Mouse (Mus musculus) forebrain, embryonic 16.5 days (tissue): ENCODE data around the gene Gigyf2. TPM values are rescaled to one million over a fixed set of nuclear protein-coding genes. Genes with fewer than 3 reads are reported as not detected.
A peak's percentile ranks its signal among the peaks of the same experiment; 100 is the strongest.
"Not testable (repeated sequence)": the region's sequence is repeated elsewhere in the genome, so short reads cannot be mapped to it uniquely, and the experiment has no call there.

ENCODE experiments used
- ATAC-seq: fragments of 200-750 bp; cut with Nextera tagmentation; 2 replicates; pipeline ENCODE4 v1.8.0; 2017; ENCODE audit warnings: mild to moderate bottlenecking, moderate library complexity
- H3K27ac ChIP-seq: fragments of 300-500 bp; sonication (generic); 2 replicates; pipeline ENCODE4 v1.5.1; 2014; ENCODE audit warnings: low read length, control low read depth
- H3K27me3 ChIP-seq: fragments of 300-500 bp; sonication (generic); replicated peaks from 2 replicates; pipeline ENCODE4 v1.6.1; 2014; ENCODE audit warnings: low read length; ENCODE audit not compliant: control insufficient read depth, insufficient read depth
- H3K36me3 ChIP-seq: fragments of 300-500 bp; sonication (generic); 2 replicates; pipeline ENCODE4 v1.6.1; 2014; ENCODE audit not compliant: control insufficient read depth, insufficient read depth
- H3K4me1 ChIP-seq: fragments of 300-500 bp; sonication (generic); replicated peaks from 2 replicates; pipeline ENCODE4 v1.6.1; 2014; ENCODE audit warnings: low read length; ENCODE audit not compliant: control insufficient read depth, insufficient read depth
- H3K4me2 ChIP-seq: fragments of 300-500 bp; sonication (generic); 2 replicates; pipeline ENCODE4 v1.6.1; 2014; ENCODE audit warnings: mild to moderate bottlenecking, low read length, control low read depth
- H3K4me3 ChIP-seq: fragments of 300-500 bp; sonication (generic); replicated peaks from 2 replicates; pipeline ENCODE4 v1.5.1; 2014; ENCODE audit warnings: mild to moderate bottlenecking, low read length, control low read depth
- H3K9ac ChIP-seq: fragments of 300-500 bp; sonication (generic); replicated peaks from 2 replicates; pipeline ENCODE4 v1.6.1; 2014; ENCODE audit warnings: low read depth, low read length, control low read depth
- H3K9me3 ChIP-seq: fragments of 300-500 bp; sonication (generic); 2 replicates; pipeline ENCODE4 v1.6.1; 2016; ENCODE audit warnings: low read length; ENCODE audit not compliant: control insufficient read depth
- WGBS: fragments of 180-500 bp; shearing (Covaris S2); extraction: QIAGEN DNeasy Blood & Tissue Kit; methylation state at CpG from one replicate; pipeline ENCODE4 v1.1.7; 2014; 5-methylcytosine and 5-hydroxymethylcytosine counted together
- polyA plus RNA-seq: library from polyadenylated mRNA; unstranded; fragments of >200 nt; fragmentation: Nextera tagmentation; extraction: Ambion mirVana; gene quantifications from 2 replicates; pipeline ENCODE4 v1.2.1, GENCODE M21; 2015

The Gigyf2 gene
- polyA plus RNA-seq, 1 experiment from 2014 or later, result 70.1 TPM

DNA sequence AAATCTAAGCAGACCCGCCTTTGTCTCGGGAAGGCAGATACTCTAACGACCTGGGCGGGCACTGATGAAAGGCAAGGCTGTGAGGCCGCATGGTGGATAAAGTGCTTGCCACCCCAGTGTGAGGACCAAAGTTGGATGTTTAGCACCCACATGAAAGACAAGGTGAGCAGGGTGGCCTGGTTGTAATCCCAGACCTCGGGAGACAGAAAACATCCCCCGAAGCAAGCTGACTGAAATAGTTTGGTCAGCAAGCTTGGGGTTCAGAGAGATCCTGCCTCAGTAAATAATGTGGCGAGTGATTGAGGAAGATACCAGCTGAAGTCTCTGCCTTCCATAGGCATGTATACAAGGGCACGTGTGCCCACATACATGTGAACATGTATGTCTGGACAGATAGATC, 140.7 kb downstream of the Gigyf2 start:
- Histone ChIP-seq H3K4me2 (no peak overlapping the region), H3K9ac (no peak overlapping the region), H3K4me3 (no peak overlapping the region), H3K27me3 (no peaks in the 10 kb centered on the region), H3K4me1 (no peaks in the 10 kb centered on the region), H3K36me3 (no peaks in the 10 kb centered on the region), H3K9me3 (no peaks in the 10 kb centered on the region), H3K27ac (no peak overlapping the region)
- no peak for ATAC-seq
- WGBS, result 68% methylated on average over 9 of the region's 9 CpGs

DNA sequence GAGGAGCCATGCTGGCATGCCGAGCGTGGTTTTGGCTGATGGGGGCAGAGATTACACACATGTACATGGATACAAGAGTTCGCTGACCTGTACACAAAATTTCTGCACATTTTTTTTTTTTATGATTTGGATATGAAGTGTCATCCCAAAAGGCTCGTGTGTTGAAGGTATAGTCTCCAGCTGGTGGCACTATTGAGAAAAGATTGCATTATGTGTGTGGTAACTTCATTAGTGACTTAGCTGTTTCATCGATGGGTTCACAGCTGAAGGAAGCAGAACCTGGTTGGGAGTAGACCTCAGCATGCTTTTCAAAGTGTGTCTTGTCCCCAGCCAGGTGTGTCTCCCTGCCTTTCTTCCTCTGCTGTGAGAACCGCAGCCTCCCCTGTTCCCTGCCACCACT, 141.5 kb downstream of the Gigyf2 start:
- no peak overlapping the region for H3K9ac ChIP-seq
- ATAC-seq, result no peak
- H3K27ac ChIP-seq, result no peak overlapping the region
- H3K9me3 ChIP-seq, result no peaks in the 10 kb centered on the region
- H3K4me1 ChIP-seq, result no peaks in the 10 kb centered on the region
- H3K4me2 ChIP-seq, result no peak overlapping the region
- 76% methylated on average over 6 of the region's 6 CpGs for WGBS
- no peak overlapping the region for H3K4me3 ChIP-seq
- no peaks in the 10 kb centered on the region for H3K36me3 ChIP-seq
- H3K27me3 ChIP-seq, result no peaks in the 10 kb centered on the region

DNA sequence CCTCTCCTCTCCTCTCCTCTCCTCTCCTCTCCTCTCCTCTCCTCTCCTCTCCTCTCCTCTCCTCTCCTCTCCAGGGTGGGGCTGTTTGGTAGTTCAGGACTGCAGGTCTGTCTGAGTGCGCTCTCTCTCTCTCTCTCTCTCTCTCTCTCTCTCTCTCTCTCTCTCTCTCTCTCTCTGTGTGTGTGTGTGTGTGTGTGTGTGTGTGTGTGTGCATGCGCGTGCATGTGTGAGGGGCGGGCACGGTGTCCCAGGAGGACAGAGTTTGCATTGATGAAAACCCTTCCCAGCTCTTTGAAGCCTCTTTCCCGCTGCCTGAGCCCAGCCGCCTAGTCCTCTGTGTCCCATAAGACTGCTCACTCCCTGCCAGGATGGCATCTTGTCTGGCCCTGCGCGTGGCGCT, 143.2 kb downstream of the Gigyf2 start, which contains the start of gene Snorc:
TSS of gene Snorc (plus strand) at position 301 of the 400 bp plus-strand sequence.
- not testable (repeated sequence) for H3K27ac ChIP-seq, ATAC-seq, H3K4me3 ChIP-seq, H3K4me1 ChIP-seq, H3K27me3 ChIP-seq, H3K4me2 ChIP-seq, H3K36me3 ChIP-seq, H3K9me3 ChIP-seq, H3K9ac ChIP-seq
- 35% methylated on average over 10 of the region's 10 CpGs for WGBS

DNA sequence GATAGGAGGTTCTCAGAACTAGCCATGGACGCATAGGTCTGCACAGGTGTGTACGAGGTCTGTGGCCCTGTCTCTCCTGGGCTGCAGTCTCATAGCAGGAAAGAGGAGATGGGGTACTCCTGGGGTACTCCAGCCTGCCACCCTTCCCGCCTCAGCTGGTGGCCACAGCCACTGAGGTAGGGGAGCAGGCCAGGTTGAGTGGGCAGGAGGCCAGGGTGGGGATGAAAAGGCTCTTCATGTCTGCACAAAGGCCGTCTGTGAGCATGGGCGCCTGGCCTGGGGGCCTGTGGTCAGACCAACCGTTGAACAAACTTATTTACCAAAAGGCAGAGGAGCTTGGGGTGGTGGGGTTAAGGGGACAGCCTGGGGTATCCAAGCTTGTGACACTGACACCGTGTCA, 145.1 kb downstream of the Gigyf2 start:
- no peaks in the 10 kb centered on the region for H3K9me3 ChIP-seq
- no peak overlapping the region for H3K4me3 ChIP-seq
- peaks cover 9% of the 10 kb centered on the region for H3K4me1 ChIP-seq
- 75% methylated on average over 7 of the region's 7 CpGs for WGBS
- no peaks in the 10 kb centered on the region for H3K36me3 ChIP-seq
- H3K27ac ChIP-seq, result no peak overlapping the region
- peaks cover 8% of the 10 kb centered on the region for H3K27me3 ChIP-seq
- H3K4me2 ChIP-seq, result no peak overlapping the region
- ATAC-seq, result no peak
- H3K9ac ChIP-seq, result no peak overlapping the region

- no peak overlapping the region for H3K4me3 ChIP-seq
- 93% methylated on average over 7 of the region's 7 CpGs for whole genome bisulfite sequencing
- peaks cover 8% of the 10 kb centered on the region for H3K27me3 ChIP-seq
- no peak for ATAC-seq
- no peaks in the 10 kb centered on the region for H3K36me3 ChIP-seq
- H3K4me1 ChIP-seq, result peaks cover 9% of the 10 kb centered on the region
- no peak overlapping the region for H3K9ac ChIP-seq
- H3K27ac ChIP-seq, result no peak overlapping the region
- no peak overlapping the region for H3K4me2 ChIP-seq
- H3K9me3 ChIP-seq, result no peaks in the 10 kb centered on the region
Observed at GRCm38 (mm10) chr1:87472576-87472975, 145.8 kb downstream of the Gigyf2 start.

DNA sequence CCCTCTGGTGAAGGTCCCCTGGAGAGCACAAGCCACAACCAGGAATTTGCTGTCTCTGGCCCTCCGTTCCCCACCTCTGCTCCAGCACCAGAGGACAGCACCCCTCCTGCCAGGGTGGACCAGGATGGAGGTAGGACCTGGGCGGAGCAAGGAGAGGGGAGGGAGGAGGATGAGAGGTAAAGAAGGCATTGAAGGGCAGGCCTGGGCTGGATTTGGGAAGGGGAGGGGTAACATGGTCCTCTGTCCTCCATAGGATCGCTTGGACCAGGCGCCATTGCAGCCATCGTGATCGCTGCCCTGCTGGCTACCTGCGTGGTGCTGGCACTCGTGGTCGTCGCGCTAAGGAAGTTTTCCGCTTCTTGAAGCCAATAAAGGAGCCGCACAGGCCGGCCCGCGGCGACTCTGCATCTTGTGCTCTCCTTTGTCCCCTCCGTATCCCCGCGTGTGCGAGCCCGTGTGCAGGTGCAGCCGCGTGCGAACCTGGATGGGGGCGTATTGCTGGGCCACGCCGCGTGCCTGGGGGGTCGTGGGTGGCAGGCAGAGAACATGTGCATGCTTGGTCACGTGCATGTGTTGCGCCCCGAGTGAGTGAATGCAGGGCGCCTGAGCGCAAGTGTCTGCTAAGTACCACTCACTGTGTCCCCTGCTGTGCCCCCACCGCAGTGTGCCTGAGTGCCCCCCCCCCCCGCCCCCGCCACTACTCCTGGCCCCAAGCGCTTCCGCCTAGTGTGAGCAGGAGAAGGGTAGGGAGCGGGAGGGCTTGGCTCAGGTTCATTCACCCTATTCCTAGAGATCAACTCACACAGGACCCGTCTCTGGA, 148.5 kb downstream of the Gigyf2 start:
- Histone ChIP-seq H3K4me3 (peak overlapping the region; percentile 44), H3K9me3 (no peaks in the 10 kb centered on the region), H3K27ac (no peak overlapping the region), H3K4me1 (peaks cover 9% of the 10 kb centered on the region), H3K4me2 (peak overlapping the region; percentile 83), H3K27me3 (peaks cover 8% of the 10 kb centered on the region), H3K36me3 (no peaks in the 10 kb centered on the region), H3K9ac (peak overlapping the region; percentile 53)
- 3% methylated on average over 42 of the region's 42 CpGs for WGBS
- peak; percentile 54 for ATAC-seq

GRCm38 (mm10) chr1:87482546-87482945, 155.7 kb downstream of the Gigyf2 start:
- no peak overlapping the region for H3K4me3 ChIP-seq
- no peaks in the 10 kb centered on the region for H3K36me3 ChIP-seq
- H3K9ac ChIP-seq, result no peak overlapping the region
- H3K9me3 ChIP-seq, result no peaks in the 10 kb centered on the region
- H3K4me2 ChIP-seq, result no peak overlapping the region
- 91% methylated on average over 4 of the region's 4 CpGs for WGBS
- no peaks in the 10 kb centered on the region for H3K27me3 ChIP-seq
- no peak overlapping the region for H3K27ac ChIP-seq
- no peaks in the 10 kb centered on the region for H3K4me1 ChIP-seq
- no peak for ATAC-seq

- H3K9me3 ChIP-seq, result no peaks in the 10 kb centered on the region
- H3K4me1 ChIP-seq, result no peaks in the 10 kb centered on the region
- no peak overlapping the region for H3K4me2 ChIP-seq
- 71% methylated on average over 6 of the region's 6 CpGs for WGBS
- H3K9ac ChIP-seq, result no peak overlapping the region
- no peaks in the 10 kb centered on the region for H3K36me3 ChIP-seq
- H3K27ac ChIP-seq, result no peak overlapping the region
- no peaks in the 10 kb centered on the region for H3K27me3 ChIP-seq
- ATAC-seq, result no peak
- H3K4me3 ChIP-seq, result no peak overlapping the region
Observed at GRCm38 (mm10) chr1:87486386-87486785, 159.6 kb downstream of the Gigyf2 start.

DNA sequence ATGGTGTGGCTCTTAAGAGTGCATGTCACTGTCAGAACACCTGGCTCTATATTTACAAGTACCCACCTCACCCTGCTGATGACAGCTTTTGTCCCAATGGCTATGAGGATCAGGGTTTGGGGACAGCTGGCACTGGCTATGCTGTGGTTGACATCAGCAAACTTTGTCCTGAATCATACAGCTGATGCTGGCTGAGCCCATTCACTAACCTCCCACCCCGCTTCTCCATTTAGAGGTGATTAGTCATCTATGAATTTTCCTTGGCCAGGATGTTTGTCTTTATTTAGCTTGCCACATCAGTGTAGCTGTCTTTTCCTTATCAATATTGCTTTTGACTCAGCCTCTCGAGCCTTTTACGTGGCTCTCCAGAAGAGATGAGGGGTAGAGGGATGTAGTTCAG, 165.5 kb downstream of the Gigyf2 start:
- ATAC-seq, result no peak
- H3K27me3 ChIP-seq, result no peaks in the 10 kb centered on the region
- no peaks in the 10 kb centered on the region for H3K36me3 ChIP-seq
- no peak overlapping the region for H3K9ac ChIP-seq
- H3K4me2 ChIP-seq, result no peak overlapping the region
- H3K4me3 ChIP-seq, result no peak overlapping the region
- H3K27ac ChIP-seq, result no peak overlapping the region
- 92% methylated on average over 3 of the region's 3 CpGs for WGBS
- no peaks in the 10 kb centered on the region for H3K9me3 ChIP-seq
- H3K4me1 ChIP-seq, result no peaks in the 10 kb centered on the region
